Mouse (Mus musculus): ENCODE results near the gene Scn10a. TPM values are rescaled to one million over a fixed set of nuclear protein-coding genes. Genes with fewer than 3 reads are reported as not detected.

Scn10a gene
- polyA plus RNA-seq, 1 experiment from 2014 or later = 4.6 TPM

- no peaks in the 10 kb centered on the region for H3K4me1 ChIP-seq
- WGBS = 75% methylated on average over 8 of the region's 8 CpGs
- no peak overlapping the region for H3K4me3 ChIP-seq (replicated peaks)
- H3K4me2 ChIP-seq = no peak overlapping the region
- ATAC-seq (ENCODE audit: low FRiP score) = no peak
- H3K9me3 ChIP-seq (replicated peaks) = no peaks in the 10 kb centered on the region; the same call in 1 of the 2 replicates
- no peak overlapping the region for H3K9ac ChIP-seq (replicated peaks)
- no peak overlapping the region for H3K27ac ChIP-seq (replicated peaks)
- no peaks in the 10 kb centered on the region for H3K27me3 ChIP-seq (replicated peaks)
- H3K36me3 ChIP-seq = no peaks in the 10 kb centered on the region
Measured at GRCm38 (mm10) chr9:119597332-119597731, 121.8 kb downstream of the Scn10a start.

GRCm38 (mm10) chr9:119589592-119589991 is 129.5 kb downstream of the Scn10a start:
- 89% methylated on average over 8 of the region's 8 CpGs for WGBS
- ATAC-seq (ENCODE audit: low FRiP score) = no peak
- Histone ChIP-seq H3K4me1 (0 out of 2 replicates have a peak, but pooled peaks cover 3% of the 10 kb centered on the region), H3K27ac (replicated peaks) (no peak overlapping the region), H3K36me3 (no peaks in the 10 kb centered on the region), H3K4me3 (replicated peaks) (no peak overlapping the region), H3K9me3 (replicated peaks) (no peaks in the 10 kb centered on the region), H3K9ac (replicated peaks) (no peak overlapping the region), H3K4me2 (no peak overlapping the region), H3K27me3 (replicated peaks) (peaks cover 17% of the 10 kb centered on the region)

- H3K27ac ChIP-seq (replicated peaks) = no peak overlapping the region
- no peak overlapping the region for H3K4me3 ChIP-seq (replicated peaks)
- H3K4me2 ChIP-seq = no peak overlapping the region
- peaks cover 20% of the 10 kb centered on the region for H3K27me3 ChIP-seq (replicated peaks)
- no peaks in the 10 kb centered on the region for H3K9me3 ChIP-seq (replicated peaks)
- ATAC-seq (ENCODE audit: low FRiP score) = no peak
- H3K9ac ChIP-seq (replicated peaks) = no peak overlapping the region
- 0 out of 2 replicates have a peak, but pooled peaks cover 3% of the 10 kb centered on the region for H3K4me1 ChIP-seq
- no peaks in the 10 kb centered on the region for H3K36me3 ChIP-seq
- WGBS = 43% methylated on average over 26 of the region's 26 CpGs
Measured at GRCm38 (mm10) chr9:119588763-119589449, 130.2 kb downstream of the Scn10a start.

GRCm38 (mm10) chr9:119580668-119581067 is 138.5 kb downstream of the Scn10a start:
- no peak overlapping the region for H3K4me2 ChIP-seq
- no peak overlapping the region for H3K4me3 ChIP-seq (replicated peaks)
- no peak overlapping the region for H3K9ac ChIP-seq (replicated peaks)
- ATAC-seq (ENCODE audit: low FRiP score) = peak; percentile 66; the same call in 1 of the 2 replicates
- H3K27me3 ChIP-seq (replicated peaks) = peaks cover 83% of the 10 kb centered on the region
- peaks cover 15% of the 10 kb centered on the region for H3K4me1 ChIP-seq
- no peak overlapping the region for H3K27ac ChIP-seq (replicated peaks)
- H3K9me3 ChIP-seq (replicated peaks) = no peaks in the 10 kb centered on the region
- WGBS = 2% methylated on average over 6 of the region's 6 CpGs
- H3K36me3 ChIP-seq = no peaks in the 10 kb centered on the region

GRCm38 (mm10) chr9:119580187-119580586 is 138.9 kb downstream of the Scn10a start:
- H3K9me3 ChIP-seq (replicated peaks) = no peaks in the 10 kb centered on the region
- no peak overlapping the region for H3K4me2 ChIP-seq
- peaks cover 15% of the 10 kb centered on the region for H3K4me1 ChIP-seq
- no peaks in the 10 kb centered on the region for H3K36me3 ChIP-seq
- peaks cover 86% of the 10 kb centered on the region for H3K27me3 ChIP-seq (replicated peaks)
- H3K27ac ChIP-seq (replicated peaks) = no peak overlapping the region
- H3K4me3 ChIP-seq (replicated peaks) = no peak overlapping the region
- no peak for ATAC-seq (ENCODE audit: low FRiP score)
- 92% methylated on average over 17 of the region's 17 CpGs for WGBS
- no peak overlapping the region for H3K9ac ChIP-seq (replicated peaks)

- Histone ChIP-seq H3K4me1 (peaks cover 15% of the 10 kb centered on the region), H3K4me3 (replicated peaks) (peak within 1 kb of the TSS; percentile 48), H3K27me3 (replicated peaks) (peaks cover 92% of the 10 kb centered on the region), H3K4me2 (peak within 1 kb of the TSS; percentile 97), H3K9me3 (replicated peaks) (no peaks in the 10 kb centered on the region), H3K9ac (replicated peaks) (peak within 1 kb of the TSS; percentile 41), H3K36me3 (no peaks in the 10 kb centered on the region), H3K27ac (replicated peaks) (no peak within 1 kb of the TSS)
- ATAC-seq (ENCODE audit: low FRiP score) = peak; percentile 60
- WGBS = 1% methylated on average over 60 of the region's 99 CpGs
Measured at GRCm38 (mm10) chr9:119578636-119579438, 140.3 kb downstream of the Scn10a start, which contains the start of gene Scn5a. Gene Scn5a, minus strand, starts transcription at chr9:119579016.

GRCm38 (mm10) chr9:119578311-119578635 is 140.8 kb downstream of the Scn10a start:
- no peaks in the 10 kb centered on the region for H3K36me3 ChIP-seq
- H3K9me3 ChIP-seq (replicated peaks) = no peaks in the 10 kb centered on the region
- 0% methylated on average over 24 of the region's 24 CpGs for WGBS
- peaks cover 15% of the 10 kb centered on the region for H3K4me1 ChIP-seq
- no peak overlapping the region for H3K27ac ChIP-seq (replicated peaks)
- H3K4me3 ChIP-seq (replicated peaks) = peak overlapping the region; percentile 48
- peaks cover 94% of the 10 kb centered on the region for H3K27me3 ChIP-seq (replicated peaks)
- no peak for ATAC-seq (ENCODE audit: low FRiP score)
- H3K9ac ChIP-seq (replicated peaks) = peak overlapping the region; percentile 41; the same call in 1 of the 2 replicates
- peak overlapping the region; percentile 97 for H3K4me2 ChIP-seq

- 85% methylated on average over 2 of the region's 2 CpGs for WGBS
- no peaks in the 10 kb centered on the region for H3K36me3 ChIP-seq
- no peak overlapping the region for H3K9ac ChIP-seq (replicated peaks)
- H3K27me3 ChIP-seq (replicated peaks) = peaks cover 97% of the 10 kb centered on the region
- peaks cover 19% of the 10 kb centered on the region for H3K4me1 ChIP-seq
- no peak for ATAC-seq (ENCODE audit: low FRiP score)
- H3K9me3 ChIP-seq (replicated peaks) = no peaks in the 10 kb centered on the region
- H3K4me2 ChIP-seq = no peak overlapping the region
- H3K27ac ChIP-seq (replicated peaks) = no peak overlapping the region
- H3K4me3 ChIP-seq (replicated peaks) = no peak overlapping the region
Measured at GRCm38 (mm10) chr9:119576977-119577376, 142.1 kb downstream of the Scn10a start.

- Histone ChIP-seq H3K36me3 (no peaks in the 10 kb centered on the region), H3K9ac (replicated peaks) (no peak overlapping the region), H3K4me1 (peaks cover 29% of the 10 kb centered on the region), H3K9me3 (replicated peaks) (no peaks in the 10 kb centered on the region), H3K4me3 (replicated peaks) (no peak overlapping the region), H3K27me3 (replicated peaks) (peaks cover 98% of the 10 kb centered on the region), H3K27ac (replicated peaks) (no peak overlapping the region), H3K4me2 (no peak overlapping the region)
- ATAC-seq (ENCODE audit: low FRiP score) = no peak
- WGBS = 51% methylated on average over 9 of the region's 9 CpGs
Measured at GRCm38 (mm10) chr9:119575732-119576131, 143.4 kb downstream of the Scn10a start.

- no peak overlapping the region for H3K4me2 ChIP-seq
- peaks cover 99% of the 10 kb centered on the region for H3K27me3 ChIP-seq (replicated peaks)
- no peak for ATAC-seq (ENCODE audit: low FRiP score)
- no peak overlapping the region for H3K9ac ChIP-seq (replicated peaks)
- peaks cover 30% of the 10 kb centered on the region for H3K4me1 ChIP-seq
- 79% methylated on average over 7 of the region's 7 CpGs for WGBS
- no peak overlapping the region for H3K27ac ChIP-seq (replicated peaks)
- H3K36me3 ChIP-seq = no peaks in the 10 kb centered on the region
- no peaks in the 10 kb centered on the region for H3K9me3 ChIP-seq (replicated peaks)
- H3K4me3 ChIP-seq (replicated peaks) = no peak overlapping the region
Measured at GRCm38 (mm10) chr9:119574366-119574765, 144.8 kb downstream of the Scn10a start.

- peaks cover 99% of the 10 kb centered on the region for H3K27me3 ChIP-seq (replicated peaks)
- no peak for ATAC-seq (ENCODE audit: low FRiP score)
- no peak overlapping the region for H3K4me3 ChIP-seq (replicated peaks)
- peaks cover 16% of the 10 kb centered on the region for H3K4me1 ChIP-seq
- H3K27ac ChIP-seq (replicated peaks) = no peak overlapping the region
- H3K9ac ChIP-seq (replicated peaks) = no peak overlapping the region
- H3K4me2 ChIP-seq = no peak overlapping the region
- H3K9me3 ChIP-seq (replicated peaks) = no peaks in the 10 kb centered on the region
- WGBS = 39% methylated on average over 14 of the region's 14 CpGs
- no peaks in the 10 kb centered on the region for H3K36me3 ChIP-seq
Measured at GRCm38 (mm10) chr9:119573009-119573408, 146.1 kb downstream of the Scn10a start.

- 2% methylated on average over 15 of the region's 15 CpGs for WGBS
- Histone ChIP-seq H3K4me1 (peaks cover 16% of the 10 kb centered on the region), H3K9ac (replicated peaks) (no peak overlapping the region), H3K27ac (replicated peaks) (no peak overlapping the region), H3K27me3 (replicated peaks) (peaks cover 99% of the 10 kb centered on the region), H3K36me3 (no peaks in the 10 kb centered on the region), H3K4me3 (replicated peaks) (0 out of 2 replicates have a peak overlapping the region, but pooled peaks have one; percentile 0), H3K4me2 (peak overlapping the region; percentile 24), H3K9me3 (replicated peaks) (no peaks in the 10 kb centered on the region)
- no peak for ATAC-seq (ENCODE audit: low FRiP score)
Measured at GRCm38 (mm10) chr9:119571411-119571888, 147.7 kb downstream of the Scn10a start.

All from neural tube, embryonic 15.5 days (tissue).